Mouse (Mus musculus): ENCODE results near the gene Uck1. TPM values are rescaled to one million over a fixed set of nuclear protein-coding genes. Genes with fewer than 3 reads are reported as not detected.

The Uck1 gene
- 22.8 TPM for polyA plus RNA-seq (2014; fragmentation: Illumina TruSeq; extraction: RNeasy Lipid Tissue Mini Kit (QIAGEN cat#74804))

GRCm38 (mm10) chr2:32259657-32260417 is at the start of gene Uck1:
TSS of gene Uck1 (minus strand) at chr2:32260159.

GRCm38 (mm10) chr2:32287923-32288367 is 28.0 kb upstream of the Uck1 start, which contains the start of gene Swi5:
TSS of gene Swi5 (minus strand) at chr2:32288075.

GRCm38 (mm10) chr2:32287334-32287840 is 27.4 kb upstream of the Uck1 start, which contains the start of gene Golga2:
TSS of gene Golga2 (plus strand) at chr2:32287384.

GRCm38 (mm10) chr2:32235886-32236759 is 23.8 kb downstream of the Uck1 start, which contains the start of gene Pomt1:
TSS of gene Pomt1 (plus strand) at chr2:32236590.

Other genes with a start within 250 kb of the Uck1 start
- gene Fam78a, start 175.3 kb downstream of the Uck1 start, polyA plus RNA-seq (2014; fragmentation: Illumina TruSeq; extraction: RNeasy Lipid Tissue Mini Kit (QIAGEN cat#74804)): 4.8 TPM
- 0.54 TPM for gene Plpp7, start 164.6 kb downstream of the Uck1 start, polyA plus RNA-seq (2014; fragmentation: Illumina TruSeq; extraction: RNeasy Lipid Tissue Mini Kit (QIAGEN cat#74804))
- gene Prrc2b, start 109.1 kb downstream of the Uck1 start, polyA plus RNA-seq (2014; fragmentation: Illumina TruSeq; extraction: RNeasy Lipid Tissue Mini Kit (QIAGEN cat#74804)): 58.5 TPM
- gene Pomt1, start 23.6 kb downstream of the Uck1 start, polyA plus RNA-seq (2014; fragmentation: Illumina TruSeq; extraction: RNeasy Lipid Tissue Mini Kit (QIAGEN cat#74804)): 13.1 TPM
- gene Golga2, start 27.2 kb upstream of the Uck1 start, polyA plus RNA-seq (2014; fragmentation: Illumina TruSeq; extraction: RNeasy Lipid Tissue Mini Kit (QIAGEN cat#74804)): 19.7 TPM
- 398 TPM for gene Swi5, start 27.9 kb upstream of the Uck1 start, polyA plus RNA-seq (2014; fragmentation: Illumina TruSeq; extraction: RNeasy Lipid Tissue Mini Kit (QIAGEN cat#74804))
- 4.8 TPM for gene Ciz1, start 92.2 kb upstream of the Uck1 start, polyA plus RNA-seq (2014; fragmentation: Illumina TruSeq; extraction: RNeasy Lipid Tissue Mini Kit (QIAGEN cat#74804))
- gene Dnm1, start 93.2 kb upstream of the Uck1 start, polyA plus RNA-seq (2014; fragmentation: Illumina TruSeq; extraction: RNeasy Lipid Tissue Mini Kit (QIAGEN cat#74804)): 1.4 TPM
- gene 1110008P14Rik, start 121.8 kb upstream of the Uck1 start, polyA plus RNA-seq (2014; fragmentation: Illumina TruSeq; extraction: RNeasy Lipid Tissue Mini Kit (QIAGEN cat#74804)): 1.7 TPM
- gene Lcn2, start 128.1 kb upstream of the Uck1 start, polyA plus RNA-seq (2014; fragmentation: Illumina TruSeq; extraction: RNeasy Lipid Tissue Mini Kit (QIAGEN cat#74804)): 5.6 TPM
- gene Ptges2, start 135.7 kb upstream of the Uck1 start, polyA plus RNA-seq (2014; fragmentation: Illumina TruSeq; extraction: RNeasy Lipid Tissue Mini Kit (QIAGEN cat#74804)): 1.9 TPM
- 0.83 TPM for gene Naif1, start 190.3 kb upstream of the Uck1 start, polyA plus RNA-seq (2014; fragmentation: Illumina TruSeq; extraction: RNeasy Lipid Tissue Mini Kit (QIAGEN cat#74804))
- 1.1 TPM for gene Slc25a25, start 191.3 kb upstream of the Uck1 start, polyA plus RNA-seq (2014; fragmentation: Illumina TruSeq; extraction: RNeasy Lipid Tissue Mini Kit (QIAGEN cat#74804))

All from ovary, adult 10 weeks (tissue).